Mouse (Mus musculus): ENCODE measurements at regions not wholly inside any gene's neighbourhood (a gene's known extent, or its start where the extent isn't known, plus 50 kb on each side); places are given as distances from the start of the nearest gene placed in this dataset.

GRCm38 (mm10) chr2:45747263-45748236 lies 630.4 kb upstream of the Zeb2 start:
- Histone ChIP-seq H3K27ac (ENCODE audit: control insufficient read depth, low read depth, low read length) (no peak overlapping the region), H3K79me2 (ENCODE audit: control insufficient read depth, insufficient read depth, low read length, poor library complexity) (no peaks in the 10 kb centered on the region), H3K4me1 (ENCODE audit: control insufficient read depth in 1 of 2, insufficient read depth in 2 of 2, low read length in 2 of 2) (no peaks in the 10 kb centered on the region), H3K9me3 (replicated peaks; ENCODE audit: insufficient read depth, low read length) (no peaks in the 10 kb centered on the region), H3K27me3 (ENCODE audit: control insufficient read depth in 1 of 2, insufficient read depth in 2 of 2, low read length in 2 of 2) (no peaks in the 10 kb centered on the region), H3K4me3 (ENCODE audit: control insufficient read depth in 1 of 2, insufficient read depth in 1 of 2, low read depth in 2 of 2, low read length in 2 of 2) (no peak overlapping the region), H3K36me3 (ENCODE audit: control insufficient read depth in 1 of 2, insufficient read depth in 2 of 2, low read length in 2 of 2) (no peaks in the 10 kb centered on the region), H3K9ac (ENCODE audit: control insufficient read depth, low read depth, low read length, poor library complexity, severe bottlenecking) (no peak overlapping the region)
- DNase-seq (ENCODE audit: low read depth, low spot score), result no peak
- TF ChIP-seq POLR2A (IDR thresholded peaks at IDR 0.05; ENCODE audit: control insufficient read depth in 1 of 2, insufficient read depth in 1 of 2, low read depth in 1 of 2, low read length in 2 of 2, poor library complexity in 1 of 2), result no peak
- TF ChIP-seq MYB (IDR thresholded peaks at IDR 0.05; ENCODE audit: low read depth, low read length), result no peak
- TF ChIP-seq MAFK (IDR thresholded peaks at IDR 0.05; ENCODE audit: borderline replicate concordance, low read depth, low read length), result no peak
- no peak for TF ChIP-seq TAL1 (IDR thresholded peaks at IDR 0.05; ENCODE audit: low read length)
- TF ChIP-seq GATA1 (IDR thresholded peaks at IDR 0.05; ENCODE audit: low read depth, low read length), result no peak
- no peak for TF ChIP-seq BHLHE40 (IDR thresholded peaks at IDR 0.05; ENCODE audit: borderline replicate concordance, low read depth, low read length)
- no peak for TF ChIP-seq ETS1 (IDR thresholded peaks at IDR 0.05; ENCODE audit: low read depth, low read length)
- TF ChIP-seq CHD1 (IDR thresholded peaks at IDR 0.05; ENCODE audit: low read depth, low read length), result no peak
- no peak for TF ChIP-seq NRF1 (IDR thresholded peaks at IDR 0.05; ENCODE audit: insufficient read depth, low read depth, low read length, poor library complexity, severe bottlenecking)
- TF ChIP-seq ELF1 (IDR thresholded peaks at IDR 0.05; ENCODE audit: low read depth, low read length), result no peak
- no peak for TF ChIP-seq ZKSCAN1 (IDR thresholded peaks at IDR 0.05; ENCODE audit: low read depth, low read length)
- no peak for TF ChIP-seq EP300 (IDR thresholded peaks at IDR 0.05; ENCODE audit: low read depth in 1 of 2, low read length in 2 of 2)

GRCm38 (mm10) chr2:45746606-45747005 lies 629.4 kb upstream of the Zeb2 start:
- Histone ChIP-seq H3K9ac (ENCODE audit: control insufficient read depth, low read depth, low read length, poor library complexity, severe bottlenecking) (no peak overlapping the region), H3K4me1 (ENCODE audit: control insufficient read depth in 1 of 2, insufficient read depth in 2 of 2, low read length in 2 of 2) (no peaks in the 10 kb centered on the region), H3K27ac (ENCODE audit: control insufficient read depth, low read depth, low read length) (no peak overlapping the region), H3K4me3 (ENCODE audit: control insufficient read depth in 1 of 2, insufficient read depth in 1 of 2, low read depth in 2 of 2, low read length in 2 of 2) (no peak overlapping the region), H3K36me3 (ENCODE audit: control insufficient read depth in 1 of 2, insufficient read depth in 2 of 2, low read length in 2 of 2) (no peaks in the 10 kb centered on the region), H3K27me3 (ENCODE audit: control insufficient read depth in 1 of 2, insufficient read depth in 2 of 2, low read length in 2 of 2) (no peaks in the 10 kb centered on the region), H3K9me3 (replicated peaks; ENCODE audit: insufficient read depth, low read length) (no peaks in the 10 kb centered on the region), H3K79me2 (ENCODE audit: control insufficient read depth, insufficient read depth, low read length, poor library complexity) (no peaks in the 10 kb centered on the region)
- TF ChIP-seq MAFK (IDR thresholded peaks at IDR 0.05; ENCODE audit: borderline replicate concordance, low read depth, low read length), result no peak
- no peak for TF ChIP-seq CTCF (IDR thresholded peaks at IDR 0.05 in 2 of 3, conservative IDR thresholded peaks at IDR 0.05 in 1 of 3; ENCODE audit: control insufficient read depth in 1 of 3, insufficient read depth in 1 of 3, low read depth in 2 of 3, low read length in 3 of 3, poor library complexity in 1 of 3, severe bottlenecking in 1 of 3)
- TF ChIP-seq USF2 (IDR thresholded peaks at IDR 0.05; ENCODE audit: borderline replicate concordance in 1 of 2, insufficient read depth in 1 of 2, low read depth in 1 of 2, low read length in 2 of 2), result no peak
- no peak for TF ChIP-seq ZMIZ1 (IDR thresholded peaks at IDR 0.05; ENCODE audit: low read depth, low read length)
- TF ChIP-seq ETS1 (IDR thresholded peaks at IDR 0.05; ENCODE audit: low read depth, low read length), result no peak
- no peak for TF ChIP-seq MEF2A (IDR thresholded peaks at IDR 0.05; ENCODE audit: extremely low read depth, insufficient replicate concordance, low read depth, low read length, poor library complexity, severe bottlenecking)
- no peak for TF ChIP-seq SIN3A (IDR thresholded peaks at IDR 0.05; ENCODE audit: low read length)
- TF ChIP-seq E2F4 (IDR thresholded peaks at IDR 0.05; ENCODE audit: borderline replicate concordance, low read depth, low read length), result no peak
- TF ChIP-seq ZKSCAN1 (IDR thresholded peaks at IDR 0.05; ENCODE audit: low read depth, low read length), result no peak
- no peak for TF ChIP-seq RAD21 (IDR thresholded peaks at IDR 0.05; ENCODE audit: low read depth, low read length)
- no peak for TF ChIP-seq KAT2A (conservative IDR thresholded peaks at IDR 0.05; ENCODE audit: low read depth, low read length)
- TF ChIP-seq MYC (IDR thresholded peaks at IDR 0.05; ENCODE audit: low read depth, low read length), result no peak
- TF ChIP-seq GABPA (IDR thresholded peaks at IDR 0.05; ENCODE audit: low read depth, low read length), result no peak
- no peak for TF ChIP-seq USF1 (IDR thresholded peaks at IDR 0.05; ENCODE audit: low read depth, low read length)
- TF ChIP-seq BHLHE40 (IDR thresholded peaks at IDR 0.05; ENCODE audit: borderline replicate concordance, low read depth, low read length), result no peak
- TF ChIP-seq ZC3H11A (IDR thresholded peaks at IDR 0.05; ENCODE audit: low read depth, low read length), result no peak
- TF ChIP-seq POLR2A (IDR thresholded peaks at IDR 0.05; ENCODE audit: control insufficient read depth in 1 of 2, insufficient read depth in 1 of 2, low read depth in 1 of 2, low read length in 2 of 2, poor library complexity in 1 of 2), result no peak
- no peak for TF ChIP-seq TAL1 (IDR thresholded peaks at IDR 0.05; ENCODE audit: low read length)
- no peak for DNase-seq (ENCODE audit: low read depth, low spot score)
